Mouse (Mus musculus) midbrain, embryonic 12.5 days (tissue): ENCODE data around the gene Trim38. TPM values are rescaled to one million over a fixed set of nuclear protein-coding genes. Genes with fewer than 3 reads are reported as not detected.
"Not testable (repeated sequence)": the region's sequence is repeated elsewhere in the genome, so short reads cannot be mapped to it uniquely, and the experiment has no call there.

Source experiments
- ATAC-seq: fragments of 200-750 bp; cut with Nextera tagmentation; 2 replicates; pipeline ENCODE4 v1.8.0; 2017; ENCODE audit warnings: low read depth, moderate TSS enrichment, moderate library complexity; ENCODE audit not compliant: low FRiP score
- H3K27ac ChIP-seq: fragments of 300-500 bp; sonication (generic); replicated peaks from 2 replicates; pipeline ENCODE4 v1.5.1; 2016; ENCODE audit warnings: mild to moderate bottlenecking
- H3K27me3 ChIP-seq: fragments of 300-500 bp; sonication (generic); 2 replicates; pipeline ENCODE4 v1.6.1; 2016; ENCODE audit warnings: mild to moderate bottlenecking
- H3K36me3 ChIP-seq: fragments of 300-500 bp; sonication (generic); 2 replicates; pipeline ENCODE4 v1.6.1; 2016
- H3K4me1 ChIP-seq: fragments of 300-500 bp; sonication (generic); 2 replicates; pipeline ENCODE4 v1.6.1; 2016
- H3K4me2 ChIP-seq: fragments of 300-500 bp; sonication (generic); replicated peaks from 2 replicates; pipeline ENCODE4 v1.6.1; 2016; ENCODE audit warnings: mild to moderate bottlenecking, moderate library complexity
- H3K4me3 ChIP-seq: fragments of 300-500 bp; sonication (generic); 2 replicates; pipeline ENCODE4 v1.5.1; 2016; ENCODE audit warnings: mild to moderate bottlenecking
- H3K9ac ChIP-seq: fragments of 300-500 bp; sonication (generic); replicated peaks from 2 replicates; pipeline ENCODE4 v1.6.1; 2016; ENCODE audit warnings: mild to moderate bottlenecking, moderate library complexity
- H3K9me3 ChIP-seq: fragments of 300-500 bp; sonication (generic); 2 replicates; pipeline ENCODE4 v1.6.1; 2016; ENCODE audit warnings: mild to moderate bottlenecking
- WGBS: fragments of 180-500 bp; shearing (Covaris S2); methylation state at CpG from one replicate; pipeline ENCODE4 v1.1.7; 2016; 5-methylcytosine and 5-hydroxymethylcytosine counted together
- polyA plus RNA-seq: library from polyadenylated mRNA; unstranded; fragments of >200 nt; fragmentation: Nextera tagmentation; extraction: Ambion mirVana; gene quantifications from 2 replicates; pipeline ENCODE4 v1.2.1, GENCODE M21; 2016

The Trim38 gene
- polyA plus RNA-seq: not detected in 2 replicates

DNA sequence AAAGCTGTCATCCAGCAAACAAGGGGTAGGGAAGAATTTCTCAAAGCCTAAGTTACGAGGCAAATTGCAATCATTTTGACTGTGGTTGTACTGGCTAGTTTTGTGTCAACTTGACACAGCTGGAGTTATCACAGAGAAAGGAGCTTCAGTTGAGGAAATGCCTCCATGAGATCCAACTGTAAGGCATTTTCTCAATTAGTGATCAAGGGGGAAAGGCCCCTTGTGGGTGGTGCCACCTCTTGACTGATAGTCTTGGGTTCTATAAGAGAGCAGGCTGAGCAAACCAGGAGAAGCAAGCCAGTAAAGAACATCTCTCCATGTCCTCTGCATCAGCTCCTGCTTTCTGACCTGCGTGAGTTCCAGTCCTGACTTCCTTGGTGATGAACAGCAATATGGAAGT is at the start of gene Trim38:
Gene Trim38, plus strand, starts transcription at position 301 of the 400 bp plus-strand sequence.
- not testable (repeated sequence) for H3K4me1 ChIP-seq, H3K4me2 ChIP-seq, H3K9me3 ChIP-seq, H3K4me3 ChIP-seq, H3K36me3 ChIP-seq, ATAC-seq, H3K27me3 ChIP-seq, H3K9ac ChIP-seq, H3K27ac ChIP-seq
- WGBS: 86% methylated on average over 2 of the region's 2 CpGs

DNA sequence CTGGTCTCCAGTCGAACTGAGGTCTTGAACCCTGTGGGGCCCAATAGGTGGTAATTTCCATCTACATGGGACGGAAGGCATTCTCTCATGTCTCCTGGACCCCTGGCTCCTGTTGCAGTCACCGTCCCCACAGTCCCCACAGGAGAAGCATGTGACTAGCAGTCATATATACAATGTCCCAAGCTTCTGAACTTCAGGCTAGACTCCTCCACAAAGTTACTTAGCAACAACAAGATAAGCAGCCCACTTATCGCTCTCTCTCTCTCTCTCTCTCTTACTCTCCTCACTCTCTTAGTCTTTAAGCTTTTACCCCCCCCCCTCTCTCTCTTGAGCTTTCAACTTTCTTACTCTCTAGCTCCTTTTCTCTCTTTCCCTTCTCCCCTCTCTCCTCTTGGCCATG is 45.5 kb upstream of the Trim38 start:
- Histone ChIP-seq H3K27ac (no peak overlapping the region), H3K4me3 (no peak overlapping the region), H3K27me3 (no peaks in the 10 kb centered on the region), H3K4me1 (no peaks in the 10 kb centered on the region), H3K9me3 (no peaks in the 10 kb centered on the region), H3K36me3 (no peaks in the 10 kb centered on the region), H3K4me2 (no peak overlapping the region), H3K9ac (no peak overlapping the region)
- no peak for ATAC-seq
- WGBS: 92% methylated on average over 4 of the region's 4 CpGs

DNA sequence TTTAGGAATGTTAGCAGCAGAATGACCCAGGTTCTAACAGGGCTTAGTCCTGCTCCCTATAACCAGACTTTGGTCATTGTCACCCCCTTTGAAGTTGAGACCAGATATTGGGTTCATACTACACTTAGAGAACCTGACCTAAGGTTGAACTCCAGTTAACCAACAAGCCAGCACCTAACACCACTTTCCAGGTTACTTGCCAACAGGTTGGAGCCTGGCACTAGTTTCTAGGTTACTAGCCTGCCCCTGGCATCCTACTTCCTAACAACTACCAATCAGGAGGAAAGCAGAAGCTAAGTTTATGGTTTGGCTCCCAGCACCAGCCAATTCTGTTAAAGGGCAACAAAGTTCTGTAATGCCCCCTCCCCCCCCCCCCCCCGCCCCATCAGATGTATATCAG is 44.5 kb upstream of the Trim38 start:
- no peak overlapping the region for H3K4me2 ChIP-seq
- no peaks in the 10 kb centered on the region for H3K9me3 ChIP-seq
- no peak overlapping the region for H3K9ac ChIP-seq
- no peaks in the 10 kb centered on the region for H3K27me3 ChIP-seq
- H3K27ac ChIP-seq: no peak overlapping the region
- no peak for ATAC-seq
- no CpG with 5 or more reads among the region's 1 CpGs for WGBS
- H3K4me3 ChIP-seq: no peak overlapping the region
- H3K36me3 ChIP-seq: no peaks in the 10 kb centered on the region
- H3K4me1 ChIP-seq: no peaks in the 10 kb centered on the region

DNA sequence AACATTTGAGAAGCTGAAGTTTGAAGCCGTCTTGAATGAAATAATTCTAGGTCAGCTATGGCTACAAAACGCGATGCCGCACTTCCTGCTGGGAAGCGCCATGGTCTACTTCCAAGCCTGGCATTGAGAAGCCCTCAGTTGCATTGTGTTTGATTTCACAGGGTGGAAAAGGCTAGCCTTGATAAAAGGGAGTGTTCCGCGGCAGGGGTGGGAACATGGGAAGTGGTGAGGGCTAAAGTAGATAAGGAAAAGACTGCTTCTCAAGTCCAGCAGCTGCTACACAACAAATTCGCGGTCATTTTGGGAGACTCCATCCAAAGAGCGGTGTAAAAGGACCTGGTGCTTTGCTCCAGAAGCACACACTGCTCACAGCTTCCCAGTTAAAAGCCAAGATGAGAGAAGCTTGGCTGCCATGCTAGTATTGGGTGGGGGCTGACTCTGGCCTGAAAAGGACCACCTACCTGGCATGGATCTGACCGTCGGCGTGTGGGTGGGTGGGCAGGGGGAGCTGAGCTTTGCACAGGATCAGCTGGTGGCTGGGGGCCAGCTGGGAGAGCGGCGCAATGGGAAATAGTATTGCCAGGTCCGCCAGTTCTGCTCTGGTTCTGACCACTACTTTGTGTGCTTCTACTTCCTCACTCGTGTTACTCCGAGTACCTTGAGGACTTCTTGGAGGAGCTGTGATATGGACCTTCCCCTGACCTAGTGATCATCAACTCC is 41.1 kb upstream of the Trim38 start:
- no peaks in the 10 kb centered on the region for H3K27me3 ChIP-seq
- 83% methylated on average over 18 of the region's 18 CpGs for WGBS
- H3K9ac ChIP-seq: no peak overlapping the region
- no peak overlapping the region for H3K27ac ChIP-seq
- no peaks in the 10 kb centered on the region for H3K4me1 ChIP-seq
- no peaks in the 10 kb centered on the region for H3K9me3 ChIP-seq
- H3K4me2 ChIP-seq: no peak overlapping the region
- H3K36me3 ChIP-seq: no peaks in the 10 kb centered on the region
- no peak for ATAC-seq
- no peak overlapping the region for H3K4me3 ChIP-seq

DNA sequence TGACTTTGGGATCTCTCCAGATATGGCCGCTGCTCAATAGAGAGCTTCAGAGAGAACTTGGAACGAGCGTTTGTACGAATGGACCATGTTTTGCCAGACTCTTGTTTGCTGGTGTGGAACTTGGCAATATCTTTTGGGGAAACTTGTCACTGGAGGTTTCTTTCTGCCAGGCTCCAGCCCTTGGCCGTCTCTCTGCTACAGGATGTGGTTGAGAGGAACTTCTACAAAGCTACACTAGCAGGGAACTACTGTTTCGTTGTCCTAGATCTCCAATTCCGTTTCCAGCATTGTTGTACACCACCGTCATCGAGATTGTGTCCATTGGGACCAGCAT is 40.6 kb upstream of the Trim38 start:
- no peak overlapping the region for H3K4me2 ChIP-seq
- no peak overlapping the region for H3K9ac ChIP-seq
- H3K9me3 ChIP-seq: no peaks in the 10 kb centered on the region
- H3K27me3 ChIP-seq: no peaks in the 10 kb centered on the region
- H3K36me3 ChIP-seq: no peaks in the 10 kb centered on the region
- ATAC-seq: no peak
- H3K4me1 ChIP-seq: no peaks in the 10 kb centered on the region
- H3K4me3 ChIP-seq: no peak overlapping the region
- no peak overlapping the region for H3K27ac ChIP-seq
- 94% methylated on average over 9 of the region's 9 CpGs for WGBS

DNA sequence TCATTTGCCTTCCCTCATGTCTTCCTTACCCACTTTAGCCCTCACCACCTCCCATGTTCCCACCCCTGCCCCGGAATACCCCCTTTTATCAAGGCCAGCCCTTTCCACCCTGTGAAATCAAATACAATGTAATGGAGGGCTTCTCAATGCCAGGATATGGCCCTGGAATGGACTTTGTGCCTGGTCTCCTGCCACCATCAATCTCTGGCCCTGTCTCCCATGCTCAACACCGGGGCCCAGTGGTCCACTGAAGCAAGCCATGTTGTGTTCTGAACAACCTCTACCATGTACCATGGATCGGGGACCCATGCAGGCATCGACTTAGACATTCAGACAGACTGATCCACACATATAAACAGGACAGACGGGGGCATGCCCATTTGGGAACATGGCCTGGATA is 40.0 kb upstream of the Trim38 start:
- H3K9ac ChIP-seq: no peak overlapping the region
- 92% methylated on average over 5 of the region's 5 CpGs for WGBS
- H3K27me3 ChIP-seq: no peaks in the 10 kb centered on the region
- H3K4me1 ChIP-seq: no peaks in the 10 kb centered on the region
- no peaks in the 10 kb centered on the region for H3K9me3 ChIP-seq
- H3K4me3 ChIP-seq: no peak overlapping the region
- no peak overlapping the region for H3K27ac ChIP-seq
- ATAC-seq: no peak
- no peak overlapping the region for H3K4me2 ChIP-seq
- H3K36me3 ChIP-seq: no peaks in the 10 kb centered on the region

DNA sequence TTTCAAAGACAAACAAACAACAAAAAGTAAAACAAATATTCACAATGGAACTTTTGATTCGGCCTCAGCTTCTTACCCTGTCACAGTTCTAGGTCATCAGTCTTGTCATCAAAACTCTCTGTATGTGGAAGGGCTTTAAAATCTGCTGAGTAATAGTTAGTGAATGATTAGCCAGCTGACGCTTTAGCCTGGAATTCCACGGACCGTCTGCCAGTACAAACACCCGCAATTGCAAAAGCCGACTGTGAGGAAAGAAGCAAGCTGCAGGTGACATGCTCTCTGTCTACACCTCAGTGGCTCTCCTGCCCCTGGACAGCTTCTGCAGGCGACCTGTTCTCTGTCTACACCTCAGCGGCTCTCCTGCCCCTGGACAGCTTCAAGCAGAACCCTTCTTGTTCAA is 39.2 kb upstream of the Trim38 start:
- no peaks in the 10 kb centered on the region for H3K9me3 ChIP-seq

DNA sequence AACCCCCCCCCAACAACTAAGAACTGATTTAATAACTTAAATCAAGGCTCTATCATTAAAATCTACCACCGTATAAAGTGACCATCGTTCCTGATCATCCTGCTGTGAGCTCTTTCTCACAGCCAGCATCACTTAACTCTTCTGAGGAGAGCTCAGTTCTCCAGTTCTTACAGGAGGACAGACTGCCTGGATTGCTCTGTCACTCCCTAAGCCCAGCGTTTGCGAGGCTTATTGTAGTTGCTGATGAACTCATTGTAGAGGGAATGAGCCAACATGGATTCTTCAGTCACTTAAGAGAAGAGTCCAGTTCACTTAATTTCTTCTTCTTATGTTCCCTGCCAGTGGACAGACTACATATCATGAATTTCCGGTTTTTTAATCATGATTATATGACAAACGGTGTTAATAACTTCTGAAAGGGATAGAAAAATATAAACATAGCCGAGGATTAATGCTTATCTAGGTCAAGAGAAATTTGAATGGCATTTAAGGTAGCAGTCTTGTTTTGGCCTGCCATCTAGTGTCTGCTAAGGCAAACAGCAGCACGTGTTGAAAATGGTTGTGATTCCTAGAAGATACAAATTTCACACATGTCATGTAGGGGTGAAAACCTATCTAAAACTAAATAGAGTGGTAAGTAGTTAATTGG is 37.4 kb upstream of the Trim38 start:
- Histone ChIP-seq H3K27me3 (no peaks in the 10 kb centered on the region), H3K4me2 (no peak overlapping the region), H3K9ac (no peak overlapping the region), H3K27ac (no peak overlapping the region), H3K4me1 (no peaks in the 10 kb centered on the region), H3K4me3 (no peak overlapping the region), H3K9me3 (no peaks in the 10 kb centered on the region), H3K36me3 (no peaks in the 10 kb centered on the region)
- ATAC-seq: no peak
- 24% methylated on average over 8 of the region's 8 CpGs for WGBS

More for the DNA sequence above, 39.2 kb upstream of the Trim38 start:
- Histone ChIP-seq H3K4me1 (no peaks in the 10 kb centered on the region), H3K27me3 (no peaks in the 10 kb centered on the region), H3K4me3 (no peak overlapping the region), H3K36me3 (no peaks in the 10 kb centered on the region), H3K4me2 (no peak overlapping the region), H3K9ac (no peak overlapping the region), H3K27ac (no peak overlapping the region)
- ATAC-seq: no peak
- WGBS: 71% methylated on average over 8 of the region's 8 CpGs

DNA sequence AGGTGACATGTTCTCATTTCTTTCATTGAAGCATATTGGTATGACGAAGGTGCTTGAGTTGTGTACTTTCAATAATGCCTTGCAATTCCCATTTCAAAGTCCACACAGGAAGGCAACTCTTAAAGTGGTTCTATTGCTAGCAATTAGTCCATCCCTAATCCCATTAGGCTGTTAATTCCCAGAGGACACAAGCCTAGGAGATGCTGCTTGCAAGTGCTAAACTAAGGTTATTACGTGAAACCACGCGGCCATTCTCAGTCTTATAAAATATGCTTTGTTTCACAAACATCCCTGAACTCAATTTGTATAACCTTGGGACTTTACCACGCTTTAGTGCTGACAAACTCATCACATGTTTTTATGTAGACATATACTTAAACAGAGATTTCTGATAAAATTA is 32.6 kb upstream of the Trim38 start:
- H3K27me3 ChIP-seq: no peaks in the 10 kb centered on the region
- no peak overlapping the region for H3K27ac ChIP-seq
- no peak overlapping the region for H3K9ac ChIP-seq
- H3K4me2 ChIP-seq: no peak overlapping the region
- peaks cover 24% of the 10 kb centered on the region for H3K4me1 ChIP-seq
- WGBS: 75% methylated on average over 5 of the region's 5 CpGs
- no peak for ATAC-seq
- H3K36me3 ChIP-seq: no peaks in the 10 kb centered on the region
- no peak overlapping the region for H3K4me3 ChIP-seq
- no peaks in the 10 kb centered on the region for H3K9me3 ChIP-seq

DNA sequence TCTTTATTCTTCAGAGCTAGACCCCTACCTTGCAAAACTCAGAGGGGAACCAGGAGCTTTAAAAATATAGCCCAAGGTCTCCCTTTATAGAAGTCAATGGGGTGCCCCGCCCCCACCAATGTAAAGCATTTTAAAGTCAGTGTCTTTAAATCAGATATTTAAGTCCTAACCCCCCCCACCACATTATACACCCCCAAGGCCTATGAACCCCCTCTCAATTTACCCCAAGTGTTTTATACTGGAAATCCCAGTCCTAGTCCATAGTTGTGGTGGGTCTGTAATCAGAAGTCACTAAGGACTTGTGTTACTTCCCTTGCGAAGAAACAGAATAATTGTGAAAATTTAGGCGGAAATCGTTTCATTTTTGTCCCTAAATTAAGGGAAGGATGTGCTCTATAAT is 31.7 kb upstream of the Trim38 start:
- ATAC-seq: no peak
- Histone ChIP-seq H3K4me1 (peaks cover 24% of the 10 kb centered on the region), H3K9me3 (no peaks in the 10 kb centered on the region), H3K4me3 (peak overlapping the region; percentile 55; the same call in 1 of the 2 replicates), H3K27ac (peak overlapping the region; percentile 95), H3K4me2 (peak overlapping the region; percentile 95), H3K9ac (peak overlapping the region; percentile 69), H3K27me3 (no peaks in the 10 kb centered on the region), H3K36me3 (no peaks in the 10 kb centered on the region)
- WGBS: 23% methylated on average over 4 of the region's 4 CpGs

DNA sequence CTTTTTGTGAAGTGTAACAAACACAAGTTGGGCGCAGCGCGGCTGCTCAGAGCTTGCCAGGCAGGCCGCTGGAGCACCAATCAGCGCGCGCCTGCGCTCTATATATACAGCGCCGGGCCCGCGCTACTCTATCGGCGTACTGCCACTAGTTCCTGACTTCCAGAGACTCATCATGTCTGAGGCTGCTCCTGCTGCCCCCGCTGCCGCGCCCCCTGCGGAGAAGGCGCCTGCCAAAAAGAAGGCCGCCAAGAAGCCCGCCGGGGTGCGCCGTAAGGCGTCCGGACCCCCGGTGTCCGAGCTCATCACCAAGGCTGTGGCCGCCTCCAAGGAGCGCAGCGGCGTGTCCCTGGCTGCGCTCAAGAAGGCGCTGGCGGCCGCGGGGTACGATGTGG is 31.0 kb upstream of the Trim38 start, which contains the start of gene Hist1h1c:
Gene Hist1h1c, plus strand, starts transcription at position 132 of the 392 bp plus-strand sequence.
- Histone ChIP-seq H3K27ac (peak within 1 kb of the TSS; percentile 95), H3K27me3 (no peaks in the 10 kb centered on the region), H3K9me3 (no peaks in the 10 kb centered on the region), H3K4me3 (peak within 1 kb of the TSS; percentile 55), H3K4me2 (peak within 1 kb of the TSS; percentile 95), H3K9ac (peak within 1 kb of the TSS; percentile 69), H3K36me3 (no peaks in the 10 kb centered on the region), H3K4me1 (peaks cover 24% of the 10 kb centered on the region)
- WGBS: under 1% methylated on average over 37 of the region's 38 CpGs
- peak; percentile 96 for ATAC-seq

DNA sequence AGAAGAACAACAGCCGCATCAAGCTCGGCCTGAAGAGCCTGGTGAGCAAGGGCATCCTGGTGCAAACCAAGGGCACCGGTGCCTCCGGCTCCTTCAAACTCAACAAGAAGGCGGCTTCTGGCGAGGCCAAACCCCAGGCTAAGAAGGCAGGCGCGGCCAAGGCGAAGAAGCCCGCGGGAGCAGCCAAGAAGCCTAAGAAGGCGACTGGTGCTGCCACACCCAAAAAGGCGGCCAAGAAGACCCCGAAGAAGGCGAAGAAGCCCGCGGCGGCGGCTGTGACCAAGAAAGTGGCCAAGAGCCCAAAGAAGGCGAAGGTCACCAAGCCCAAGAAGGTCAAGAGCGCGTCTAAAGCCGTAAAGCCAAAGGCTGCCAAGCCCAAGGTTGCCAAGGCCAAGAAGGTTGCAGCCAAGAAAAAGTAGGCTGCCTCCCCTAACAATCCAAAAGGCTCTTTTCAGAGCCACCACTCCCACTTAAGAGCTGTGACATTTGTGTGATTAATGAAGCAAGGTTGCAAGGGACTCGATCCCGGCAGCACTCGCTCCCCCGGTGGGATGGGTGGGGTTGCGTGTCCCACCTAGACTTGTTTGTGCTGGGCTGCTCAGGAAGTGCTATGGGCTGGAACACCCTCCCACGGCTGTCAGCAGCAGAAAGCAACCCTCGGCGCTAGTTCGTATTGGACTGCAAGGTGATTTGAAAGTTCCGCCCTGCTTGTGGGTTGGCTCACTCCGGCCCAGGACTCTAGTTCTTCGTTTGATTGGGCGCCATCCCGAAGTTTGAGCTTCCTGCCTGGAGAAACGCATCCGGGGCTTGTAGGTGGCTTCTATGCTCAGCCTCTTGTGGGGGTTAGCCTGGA is 30.4 kb upstream of the Trim38 start:
- Histone ChIP-seq H3K9ac (peak overlapping the region; percentile 69), H3K4me1 (peaks cover 25% of the 10 kb centered on the region), H3K27ac (peak overlapping the region; percentile 95), H3K27me3 (no peaks in the 10 kb centered on the region), H3K4me3 (peak overlapping the region; percentile 55), H3K36me3 (no peaks in the 10 kb centered on the region), H3K4me2 (peak overlapping the region; percentile 95), H3K9me3 (no peaks in the 10 kb centered on the region)
- under 1% methylated on average over 39 of the region's 39 CpGs for WGBS
- ATAC-seq: peak; percentile 80
